Mouse (Mus musculus): Measurements from ENCODE around the gene Bcl9l. TPM values are rescaled to one million over a fixed set of nuclear protein-coding genes. Genes with fewer than 3 reads are reported as not detected.

The Bcl9l gene
- polyA plus RNA-seq, 1 experiment from 2014 or later: 16.1 TPM

DNA sequence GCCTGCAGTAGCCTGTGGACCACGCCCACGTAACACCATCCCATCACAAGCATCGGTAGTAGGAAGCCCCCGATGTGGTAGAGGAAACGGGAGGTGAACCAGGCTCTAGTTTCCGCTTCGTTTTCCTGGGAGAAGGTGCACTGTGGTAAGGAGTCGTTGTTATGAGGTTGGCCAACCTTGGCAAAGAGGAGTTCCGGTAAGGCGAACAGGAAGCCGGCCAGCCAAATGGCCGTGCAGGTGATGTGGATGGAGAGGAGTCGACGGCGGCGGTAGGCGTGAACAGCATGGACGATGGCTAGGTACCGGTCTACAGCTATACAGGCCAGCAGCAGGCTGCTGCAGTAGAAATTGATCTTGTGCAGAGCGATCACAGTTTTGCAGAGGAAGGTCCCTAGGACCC is 31.0 kb downstream of the Bcl9l start:
- Histone ChIP-seq H3K9ac (ENCODE audit: low read length) (no peak overlapping the region), H3K4me2 (ENCODE audit: low read depth, low read length) (no peak overlapping the region), H3K4me3 (ENCODE audit: low read length) (no peak overlapping the region), H3K27me3 (ENCODE audit: control insufficient read depth, insufficient read depth, low read depth, low read length) (no peaks in the 10 kb centered on the region), H3K27ac (ENCODE audit: low read length) (no peak overlapping the region), H3K9me3 (ENCODE audit: control insufficient read depth, low read length) (no peaks in the 10 kb centered on the region), H3K4me1 (replicated peaks; ENCODE audit: control insufficient read depth, insufficient read depth, low read length) (peaks cover 47% of the 10 kb centered on the region), H3K36me3 (ENCODE audit: control insufficient read depth, insufficient read depth, low read length) (peaks cover 2% of the 10 kb centered on the region; the same call in 1 of the 2 replicates)
- WGBS: 70% methylated on average over 20 of the region's 20 CpGs
- ATAC-seq (ENCODE audit: low read depth): no peak

DNA sequence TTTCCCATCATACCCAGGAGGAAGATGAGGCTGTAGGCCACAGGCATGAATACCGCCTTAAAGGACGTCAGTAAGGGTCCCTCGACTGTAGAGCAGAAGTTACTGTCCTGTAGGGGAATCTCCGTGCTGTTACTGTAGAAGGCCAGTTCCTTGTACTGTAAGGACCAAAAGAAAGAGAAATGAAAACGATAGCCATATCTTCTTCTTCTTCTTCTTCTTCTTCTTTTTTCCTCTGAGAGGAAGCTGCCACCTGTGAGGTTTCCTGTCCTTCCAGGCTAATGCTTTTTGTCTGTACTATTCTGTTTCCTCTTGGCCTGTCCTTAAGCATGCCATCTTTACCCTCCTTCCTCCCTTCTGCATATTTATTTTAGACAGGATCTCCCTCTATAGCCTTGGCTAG is 31.5 kb downstream of the Bcl9l start:
- no peak for ATAC-seq (ENCODE audit: low read depth)
- WGBS: 84% methylated on average over 5 of the region's 5 CpGs
- Histone ChIP-seq H3K4me3 (ENCODE audit: low read length) (no peak overlapping the region), H3K4me2 (ENCODE audit: low read depth, low read length) (no peak overlapping the region), H3K9ac (ENCODE audit: low read length) (no peak overlapping the region), H3K36me3 (ENCODE audit: control insufficient read depth, insufficient read depth, low read length) (no peaks in the 10 kb centered on the region), H3K9me3 (ENCODE audit: control insufficient read depth, low read length) (no peaks in the 10 kb centered on the region), H3K27ac (ENCODE audit: low read length) (no peak overlapping the region), H3K4me1 (replicated peaks; ENCODE audit: control insufficient read depth, insufficient read depth, low read length) (peaks cover 41% of the 10 kb centered on the region), H3K27me3 (ENCODE audit: control insufficient read depth, insufficient read depth, low read depth, low read length) (no peaks in the 10 kb centered on the region)

DNA sequence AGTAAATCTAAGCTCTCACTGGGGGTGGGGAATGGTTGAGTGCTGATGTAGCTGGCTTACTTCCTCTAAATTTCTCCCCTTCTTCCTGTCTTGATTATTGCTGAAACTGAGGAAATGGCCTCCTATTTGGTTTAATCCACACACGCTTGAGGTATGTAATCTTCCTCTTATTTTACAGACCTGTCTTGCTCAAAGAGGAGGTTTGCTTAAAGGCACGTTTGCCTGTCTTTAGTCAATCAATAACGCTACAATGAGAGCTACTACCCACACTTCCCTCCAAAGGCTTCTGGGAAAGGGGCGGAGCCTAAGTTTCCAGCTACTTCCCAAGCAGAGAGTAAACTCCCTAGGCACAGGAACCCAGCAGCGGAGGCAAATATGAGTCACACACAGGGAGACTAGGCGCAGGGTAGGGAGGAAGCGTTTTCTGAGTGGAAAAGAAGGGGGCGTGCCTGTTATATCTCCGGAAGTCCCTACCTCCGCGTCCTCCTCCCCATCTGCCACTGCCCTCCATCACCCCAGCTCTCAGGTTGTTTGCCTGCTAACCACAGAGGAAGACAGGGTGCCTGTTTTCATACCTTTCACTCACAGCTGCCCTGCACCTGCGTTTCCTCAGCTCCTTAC is 32.6 kb downstream of the Bcl9l start:
- Histone ChIP-seq H3K4me2 (ENCODE audit: low read depth, low read length) (peak overlapping the region; percentile 29), H3K9ac (ENCODE audit: low read length) (no peak overlapping the region), H3K36me3 (ENCODE audit: control insufficient read depth, insufficient read depth, low read length) (no peaks in the 10 kb centered on the region), H3K27ac (ENCODE audit: low read length) (peak overlapping the region; percentile 67), H3K4me3 (ENCODE audit: low read length) (no peak overlapping the region), H3K4me1 (replicated peaks; ENCODE audit: control insufficient read depth, insufficient read depth, low read length) (peaks cover 31% of the 10 kb centered on the region), H3K27me3 (ENCODE audit: control insufficient read depth, insufficient read depth, low read depth, low read length) (no peaks in the 10 kb centered on the region), H3K9me3 (ENCODE audit: control insufficient read depth, low read length) (no peaks in the 10 kb centered on the region)
- WGBS: 26% methylated on average over 12 of the region's 12 CpGs
- peak; percentile 57 for ATAC-seq (ENCODE audit: low read depth)

GRCm38 (mm10) chr9:44515891-44516290 is 33.3 kb downstream of the Bcl9l start:
- Histone ChIP-seq H3K4me1 (replicated peaks; ENCODE audit: control insufficient read depth, insufficient read depth, low read length) (peaks cover 25% of the 10 kb centered on the region), H3K4me2 (ENCODE audit: low read depth, low read length) (no peak overlapping the region), H3K4me3 (ENCODE audit: low read length) (no peak overlapping the region), H3K27ac (ENCODE audit: low read length) (no peak overlapping the region), H3K9ac (ENCODE audit: low read length) (no peak overlapping the region), H3K36me3 (ENCODE audit: control insufficient read depth, insufficient read depth, low read length) (no peaks in the 10 kb centered on the region), H3K9me3 (ENCODE audit: control insufficient read depth, low read length) (no peaks in the 10 kb centered on the region), H3K27me3 (ENCODE audit: control insufficient read depth, insufficient read depth, low read depth, low read length) (no peaks in the 10 kb centered on the region)
- WGBS: 80% methylated on average over 5 of the region's 5 CpGs
- no peak for ATAC-seq (ENCODE audit: low read depth)

DNA sequence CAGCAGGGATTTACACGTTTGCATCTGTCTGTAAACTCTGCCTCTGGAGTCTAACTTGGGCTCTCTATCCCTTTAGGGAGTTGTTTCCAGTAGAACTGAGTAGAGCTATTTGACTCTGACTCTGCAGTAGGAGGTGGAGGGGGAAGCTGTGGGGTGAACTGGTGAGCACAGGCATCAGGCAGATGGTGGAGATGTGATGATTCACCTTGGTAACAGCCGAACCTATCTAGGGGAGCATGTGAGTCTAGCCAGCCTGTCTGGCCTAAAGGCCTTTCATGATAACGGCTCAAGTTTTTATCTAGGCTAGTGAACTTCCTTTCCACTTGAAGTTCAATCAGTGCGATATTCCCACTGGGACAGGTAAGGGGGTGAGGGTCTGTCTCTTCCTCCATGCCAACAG is 34.7 kb downstream of the Bcl9l start:
- Histone ChIP-seq H3K27me3 (ENCODE audit: control insufficient read depth, insufficient read depth, low read depth, low read length) (no peaks in the 10 kb centered on the region), H3K27ac (ENCODE audit: low read length) (no peak overlapping the region), H3K4me1 (replicated peaks; ENCODE audit: control insufficient read depth, insufficient read depth, low read length) (peaks cover 13% of the 10 kb centered on the region; the same call in 1 of the 2 replicates), H3K9ac (ENCODE audit: low read length) (no peak overlapping the region), H3K4me3 (ENCODE audit: low read length) (no peak overlapping the region), H3K4me2 (ENCODE audit: low read depth, low read length) (no peak overlapping the region), H3K36me3 (ENCODE audit: control insufficient read depth, insufficient read depth, low read length) (no peaks in the 10 kb centered on the region), H3K9me3 (ENCODE audit: control insufficient read depth, low read length) (no peaks in the 10 kb centered on the region)
- ATAC-seq (ENCODE audit: low read depth): no peak
- WGBS: 61% methylated on average over 4 of the region's 4 CpGs

GRCm38 (mm10) chr9:44518068-44518467 is 35.4 kb downstream of the Bcl9l start:
- Histone ChIP-seq H3K27ac (ENCODE audit: low read length) (no peak overlapping the region), H3K4me2 (ENCODE audit: low read depth, low read length) (no peak overlapping the region), H3K4me1 (replicated peaks; ENCODE audit: control insufficient read depth, insufficient read depth, low read length) (peaks cover 13% of the 10 kb centered on the region; the same call in 1 of the 2 replicates), H3K9me3 (ENCODE audit: control insufficient read depth, low read length) (no peaks in the 10 kb centered on the region), H3K9ac (ENCODE audit: low read length) (no peak overlapping the region), H3K27me3 (ENCODE audit: control insufficient read depth, insufficient read depth, low read depth, low read length) (no peaks in the 10 kb centered on the region), H3K36me3 (ENCODE audit: control insufficient read depth, insufficient read depth, low read length) (no peaks in the 10 kb centered on the region), H3K4me3 (ENCODE audit: low read length) (no peak overlapping the region)
- WGBS: 43% methylated on average over 7 of the region's 7 CpGs
- 0 out of 2 replicates have a peak, but pooled peaks have one; percentile 36 for ATAC-seq (ENCODE audit: low read depth)

DNA sequence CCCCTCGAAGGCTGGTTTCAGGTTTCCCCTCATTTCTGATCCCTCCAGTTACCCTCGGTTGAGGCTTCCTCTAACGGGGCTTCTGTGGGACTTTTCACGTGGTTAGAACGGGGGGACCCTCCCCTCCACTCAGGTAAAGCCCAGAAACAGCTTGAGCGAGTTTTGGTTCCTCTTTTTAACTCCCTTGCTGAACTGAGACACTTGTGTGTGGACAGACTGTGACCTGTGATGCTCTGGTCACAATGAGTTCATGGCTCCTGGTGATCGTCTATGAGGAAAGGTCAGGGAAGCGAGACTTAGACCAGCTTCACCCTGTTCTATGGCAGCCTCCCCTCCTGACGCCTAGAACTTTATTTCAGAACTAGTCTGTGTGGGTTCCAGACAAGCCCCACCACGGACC is 39.3 kb downstream of the Bcl9l start:
- ATAC-seq (ENCODE audit: low read depth): no peak
- Histone ChIP-seq H3K9me3 (ENCODE audit: control insufficient read depth, low read length) (no peaks in the 10 kb centered on the region), H3K27ac (ENCODE audit: low read length) (no peak overlapping the region), H3K9ac (ENCODE audit: low read length) (no peak overlapping the region), H3K4me1 (replicated peaks; ENCODE audit: control insufficient read depth, insufficient read depth, low read length) (peaks cover 5% of the 10 kb centered on the region; the same call in 1 of the 2 replicates), H3K4me3 (ENCODE audit: low read length) (no peak overlapping the region), H3K4me2 (ENCODE audit: low read depth, low read length) (no peak overlapping the region), H3K27me3 (ENCODE audit: control insufficient read depth, insufficient read depth, low read depth, low read length) (no peaks in the 10 kb centered on the region), H3K36me3 (ENCODE audit: control insufficient read depth, insufficient read depth, low read length) (no peaks in the 10 kb centered on the region)
- 67% methylated on average over 10 of the region's 10 CpGs for WGBS

DNA sequence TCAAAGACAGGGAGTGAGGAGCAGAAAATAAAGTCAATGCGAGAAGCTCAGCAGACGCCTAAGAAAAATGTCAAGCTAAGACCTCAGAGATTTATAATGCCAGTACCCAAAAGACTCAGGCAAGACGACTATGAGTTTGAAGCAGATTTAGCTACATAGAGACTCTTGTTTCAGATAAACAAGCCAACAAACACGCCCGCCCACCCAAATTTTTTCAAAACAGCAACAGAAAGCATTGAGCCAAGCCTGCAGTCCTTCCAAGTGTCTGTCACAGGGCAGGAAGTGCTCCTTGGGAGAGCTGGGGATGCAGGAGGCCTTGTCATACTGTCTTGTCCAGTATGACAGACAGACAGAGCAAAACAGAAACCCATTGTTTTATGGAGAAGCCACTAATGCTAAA is 41.1 kb downstream of the Bcl9l start:
- H3K27me3 ChIP-seq (ENCODE audit: control insufficient read depth, insufficient read depth, low read depth, low read length): no peaks in the 10 kb centered on the region
- ATAC-seq (ENCODE audit: low read depth): no peak
- no peak overlapping the region for H3K4me2 ChIP-seq (ENCODE audit: low read depth, low read length)
- H3K4me3 ChIP-seq (ENCODE audit: low read length): no peak overlapping the region
- no peak overlapping the region for H3K27ac ChIP-seq (ENCODE audit: low read length)
- no peaks in the 10 kb centered on the region for H3K36me3 ChIP-seq (ENCODE audit: control insufficient read depth, insufficient read depth, low read length)
- H3K4me1 ChIP-seq (replicated peaks; ENCODE audit: control insufficient read depth, insufficient read depth, low read length): no peaks in the 10 kb centered on the region
- H3K9me3 ChIP-seq (ENCODE audit: control insufficient read depth, low read length): no peaks in the 10 kb centered on the region
- 53% methylated on average over 5 of the region's 5 CpGs for WGBS
- H3K9ac ChIP-seq (ENCODE audit: low read length): no peak overlapping the region

- no peak overlapping the region for H3K27ac ChIP-seq (ENCODE audit: low read length)
- no peaks in the 10 kb centered on the region for H3K36me3 ChIP-seq (ENCODE audit: control insufficient read depth, insufficient read depth, low read length)
- no peak overlapping the region for H3K4me2 ChIP-seq (ENCODE audit: low read depth, low read length)
- no peaks in the 10 kb centered on the region for H3K27me3 ChIP-seq (ENCODE audit: control insufficient read depth, insufficient read depth, low read depth, low read length)
- no peaks in the 10 kb centered on the region for H3K4me1 ChIP-seq (replicated peaks; ENCODE audit: control insufficient read depth, insufficient read depth, low read length)
- WGBS: 64% methylated on average over 5 of the region's 5 CpGs
- H3K4me3 ChIP-seq (ENCODE audit: low read length): no peak overlapping the region
- no peaks in the 10 kb centered on the region for H3K9me3 ChIP-seq (ENCODE audit: control insufficient read depth, low read length)
- no peak for ATAC-seq (ENCODE audit: low read depth)
- no peak overlapping the region for H3K9ac ChIP-seq (ENCODE audit: low read length)
Measured at GRCm38 (mm10) chr9:44524235-44524826, 41.7 kb downstream of the Bcl9l start.
